Mouse (Mus musculus): ENCODE results near the gene Igfbpl1. TPM values are rescaled to one million over a fixed set of nuclear protein-coding genes. Genes with fewer than 3 reads are reported as not detected.

Gene Igfbpl1
- polyA plus RNA-seq, 1 experiment from 2014 or later, result 0.06 TPM

GRCm38 (mm10) chr4:45766774-45767173 lies 59.9 kb downstream of the Igfbpl1 start:
- Histone ChIP-seq H3K36me3 (no peaks in the 10 kb centered on the region), H3K27me3 (peaks cover 77% of the 10 kb centered on the region), H3K4me3 (replicated peaks) (no peak overlapping the region), H3K27ac (no peak overlapping the region), H3K4me1 (peaks cover 65% of the 10 kb centered on the region), H3K9me3 (replicated peaks) (no peaks in the 10 kb centered on the region), H3K4me2 (no peak overlapping the region), H3K9ac (no peak overlapping the region)
- ATAC-seq (replicated peaks; ENCODE audit: low FRiP score), result no peak
- WGBS, result 86% methylated on average over 7 of the region's 7 CpGs

GRCm38 (mm10) chr4:45765565-45766201 lies 61.0 kb downstream of the Igfbpl1 start:
- peak overlapping the region; percentile 51 for H3K4me2 ChIP-seq
- 0 out of 2 replicates have a peak overlapping the region, but pooled peaks have one; percentile 2 for H3K9ac ChIP-seq
- ATAC-seq (replicated peaks; ENCODE audit: low FRiP score), result 0 out of 2 replicates have a peak, but pooled peaks have one; percentile 27

GRCm38 (mm10) chr4:45765121-45765564 lies 61.6 kb downstream of the Igfbpl1 start:
- ATAC-seq (replicated peaks; ENCODE audit: low FRiP score), result 0 out of 2 replicates have a peak, but pooled peaks have one; percentile 5
- H3K27me3 ChIP-seq, result peaks cover 67% of the 10 kb centered on the region
- H3K27ac ChIP-seq, result no peak overlapping the region
- WGBS, result 4% methylated on average over 16 of the region's 16 CpGs
- peaks cover 57% of the 10 kb centered on the region for H3K4me1 ChIP-seq
- H3K9me3 ChIP-seq (replicated peaks), result no peaks in the 10 kb centered on the region
- H3K4me2 ChIP-seq, result peak overlapping the region; percentile 51
- peak overlapping the region; percentile 17 for H3K4me3 ChIP-seq (replicated peaks)
- H3K36me3 ChIP-seq, result no peaks in the 10 kb centered on the region
- 0 out of 2 replicates have a peak overlapping the region, but pooled peaks have one; percentile 2 for H3K9ac ChIP-seq

More at GRCm38 (mm10) chr4:45765565-45766201, 61.0 kb downstream of the Igfbpl1 start:
- Histone ChIP-seq H3K36me3 (no peaks in the 10 kb centered on the region), H3K9me3 (replicated peaks) (no peaks in the 10 kb centered on the region), H3K27me3 (peaks cover 72% of the 10 kb centered on the region), H3K4me3 (replicated peaks) (peak overlapping the region; percentile 17), H3K27ac (no peak overlapping the region), H3K4me1 (peaks cover 62% of the 10 kb centered on the region)
- WGBS, result under 1% methylated on average over 11 of the region's 18 CpGs

GRCm38 (mm10) chr4:45764141-45764494 lies 62.6 kb downstream of the Igfbpl1 start:
- peak overlapping the region; percentile 22 for H3K4me3 ChIP-seq (replicated peaks)
- no peaks in the 10 kb centered on the region for H3K36me3 ChIP-seq
- H3K27ac ChIP-seq, result peak overlapping the region; percentile 16; the same call in 1 of the 2 replicates
- no peak for ATAC-seq (replicated peaks; ENCODE audit: low FRiP score)
- peaks cover 58% of the 10 kb centered on the region for H3K27me3 ChIP-seq
- H3K4me1 ChIP-seq, result peaks cover 58% of the 10 kb centered on the region
- H3K9ac ChIP-seq, result no peak overlapping the region
- 13% methylated on average over 10 of the region's 10 CpGs for WGBS
- H3K4me2 ChIP-seq, result peak overlapping the region; percentile 52
- no peaks in the 10 kb centered on the region for H3K9me3 ChIP-seq (replicated peaks)

GRCm38 (mm10) chr4:45763288-45764140 lies 63.2 kb downstream of the Igfbpl1 start:
- peaks cover 58% of the 10 kb centered on the region for H3K4me1 ChIP-seq
- peaks cover 52% of the 10 kb centered on the region for H3K27me3 ChIP-seq
- peak overlapping the region; percentile 22 for H3K4me3 ChIP-seq (replicated peaks)
- H3K36me3 ChIP-seq, result no peaks in the 10 kb centered on the region
- no peak overlapping the region for H3K9ac ChIP-seq
- peak overlapping the region; percentile 52 for H3K4me2 ChIP-seq
- no peak for ATAC-seq (replicated peaks; ENCODE audit: low FRiP score)
- H3K27ac ChIP-seq, result peak overlapping the region; percentile 16; the same call in 1 of the 2 replicates
- no peaks in the 10 kb centered on the region for H3K9me3 ChIP-seq (replicated peaks)
- 12% methylated on average over 18 of the region's 18 CpGs for WGBS

- Histone ChIP-seq H3K36me3 (no peaks in the 10 kb centered on the region), H3K9me3 (replicated peaks) (no peaks in the 10 kb centered on the region), H3K4me2 (no peak overlapping the region), H3K4me1 (peaks cover 58% of the 10 kb centered on the region), H3K9ac (no peak overlapping the region), H3K4me3 (replicated peaks) (no peak overlapping the region), H3K27me3 (peaks cover 45% of the 10 kb centered on the region), H3K27ac (no peak overlapping the region)
- WGBS, result 91% methylated on average over 4 of the region's 4 CpGs
- no peak for ATAC-seq (replicated peaks; ENCODE audit: low FRiP score)
Measured at GRCm38 (mm10) chr4:45762600-45762999, 64.1 kb downstream of the Igfbpl1 start.

Other genes starting within 250 kb of the Igfbpl1 start
- gene Aldh1b1, start 27.9 kb downstream of the Igfbpl1 start, polyA plus RNA-seq (2015; fragmentation: Nextera tagmentation; extraction: Ambion mirVana), result 10.8 and 11.2 TPM in 2 replicates
- 0.57 and 0.84 TPM in 2 replicates for gene Stra6l, start 21.7 kb upstream of the Igfbpl1 start, polyA plus RNA-seq (2015; fragmentation: Nextera tagmentation; extraction: Ambion mirVana)
- 0.35 and 0.58 TPM in 2 replicates for gene Ccdc180, start 63.4 kb upstream of the Igfbpl1 start, polyA plus RNA-seq (2015; fragmentation: Nextera tagmentation; extraction: Ambion mirVana)
- 17.7 and 19.3 TPM in 2 replicates for gene Tdrd7, start 138.4 kb upstream of the Igfbpl1 start, polyA plus RNA-seq (2015; fragmentation: Nextera tagmentation; extraction: Ambion mirVana)
- 8.2 TPM in 2 replicates for gene Tmod1, start 212.0 kb upstream of the Igfbpl1 start, polyA plus RNA-seq (2015; fragmentation: Nextera tagmentation; extraction: Ambion mirVana)

All from kidney, embryonic 15.5 days (tissue).